ENCODE assay signal across 18 mouse cellular contexts in genomic region chrX:142702094-142702493, GRCm38 (mm10). TPM values are rescaled to one million over a fixed set of nuclear protein-coding genes. Genes with fewer than 3 reads are reported as not detected.
DNase-seq lines count a peak whose midpoint lies in the region; ATAC-seq lines count a peak whose summit lies in the region.
"Had no signal": no experiment of that assay in that cellular context is flagged by ENCODE, and none has a peak within 500 bp of the region (broad histone marks: within the 10 kb centered on the region; RNA-seq: fewer than 3 reads in every experiment).

No protein-coding gene starts in this region.

- H3K4me2 ChIP-seq in heart, embryonic 15.5 days, result no peak overlapping the region
- H3K4me2 ChIP-seq in lung, embryonic 16.5 days (ENCODE audit: low read depth, low read length), result no peak overlapping the region
- H3K4me2 ChIP-seq in intestine, embryonic 16.5 days (ENCODE audit: low read depth, low read length), result no peak overlapping the region
- H3K4me2 ChIP-seq in stomach, embryonic 15.5 days, result no peak overlapping the region
- H3K4me2 ChIP-seq: forebrain, embryonic 13.5 days; limb, embryonic 15.5 days had no signal

- no peaks in the 10 kb centered on the region for H3K36me3 ChIP-seq in heart, embryonic 15.5 days
- no peaks in the 10 kb centered on the region for H3K36me3 ChIP-seq in lung, embryonic 16.5 days (ENCODE audit: control insufficient read depth, insufficient read depth, low read length)
- no peaks in the 10 kb centered on the region; the same call in 1 of the 2 replicates for H3K36me3 ChIP-seq in intestine, embryonic 16.5 days (ENCODE audit: control insufficient read depth, insufficient read depth, low read length)
- no peaks in the 10 kb centered on the region for H3K36me3 ChIP-seq in stomach, embryonic 15.5 days
- H3K36me3 ChIP-seq in heart, embryonic 10.5 days, result peaks cover 31% of the 10 kb centered on the region; the same call in 1 of the 2 replicates
- H3K36me3 ChIP-seq: limb, embryonic 15.5 days had no signal

- 56% methylated on average over 5 of the region's 5 CpGs for WGBS in heart, embryonic 15.5 days
- 45% methylated on average over 5 of the region's 5 CpGs for WGBS in lung, embryonic 16.5 days
- WGBS in intestine, embryonic 16.5 days, result 47% methylated on average over 5 of the region's 5 CpGs
- WGBS in stomach, embryonic 15.5 days, result 54% methylated on average over 5 of the region's 5 CpGs
- WGBS in heart, embryonic 10.5 days, result 76% methylated on average over 5 of the region's 5 CpGs

- no peak for ATAC-seq in heart, embryonic 15.5 days (replicated peaks; ENCODE audit: insufficient number of reproducible peaks, insufficient read depth, low FRiP score, low read depth)
- ATAC-seq in lung, embryonic 16.5 days (ENCODE audit: low read depth), result 0 out of 2 replicates have a peak, but pooled peaks have one; percentile 41
- ATAC-seq in intestine, embryonic 16.5 days, result peak; percentile 58
- 0 out of 2 replicates have a peak, but pooled peaks have one; percentile 7 for ATAC-seq in stomach, embryonic 15.5 days (ENCODE audit: insufficient read depth, low FRiP score, low read depth)
- ATAC-seq: hindbrain, embryonic 16.5 days had no signal

- H3K4me3 ChIP-seq in heart, embryonic 15.5 days, result no peak overlapping the region
- H3K4me3 ChIP-seq in lung, embryonic 16.5 days (ENCODE audit: low read length), result no peak overlapping the region
- H3K4me3 ChIP-seq in intestine, embryonic 16.5 days (ENCODE audit: low read length), result no peak overlapping the region
- H3K4me3 ChIP-seq in stomach, embryonic 15.5 days (replicated peaks), result no peak overlapping the region
- no peak overlapping the region for H3K4me3 ChIP-seq in heart, embryonic 10.5 days
- H3K4me3 ChIP-seq: erythroblast, embryonic 14.5 days; forebrain, embryonic 13.5 days; limb, embryonic 15.5 days had no signal

- H3K9ac ChIP-seq in heart, embryonic 15.5 days, result no peak overlapping the region
- no peak overlapping the region for H3K9ac ChIP-seq in lung, embryonic 16.5 days (ENCODE audit: low read length)
- H3K9ac ChIP-seq in intestine, embryonic 16.5 days (ENCODE audit: low read depth, low read length), result no peak overlapping the region
- H3K9ac ChIP-seq in stomach, embryonic 15.5 days, result no peak overlapping the region
- H3K9ac ChIP-seq: forebrain, embryonic 13.5 days; limb, embryonic 15.5 days; liver, embryonic 14.5 days had no signal

- H3K27me3 ChIP-seq in heart, embryonic 15.5 days, result no peaks in the 10 kb centered on the region
- H3K27me3 ChIP-seq in lung, embryonic 16.5 days (ENCODE audit: control insufficient read depth, insufficient read depth, low read depth, low read length), result no peaks in the 10 kb centered on the region; the same call in 1 of the 2 replicates
- H3K27me3 ChIP-seq in intestine, embryonic 16.5 days (replicated peaks; ENCODE audit: control insufficient read depth, insufficient read depth, low read length), result peaks cover 2% of the 10 kb centered on the region; the same call in 1 of the 2 replicates
- H3K27me3 ChIP-seq in stomach, embryonic 15.5 days (replicated peaks), result no peaks in the 10 kb centered on the region
- H3K27me3 ChIP-seq in heart, embryonic 10.5 days (ENCODE audit: insufficient read depth, poor library complexity, severe bottlenecking), result no peaks in the 10 kb centered on the region; the same call in 1 of the 2 replicates
- H3K27me3 ChIP-seq: forebrain, embryonic 13.5 days had no signal

- peak overlapping the region; percentile 20; the same call in 1 of the 2 replicates for H3K27ac ChIP-seq in heart, embryonic 15.5 days
- H3K27ac ChIP-seq in lung, embryonic 16.5 days (ENCODE audit: low read length), result peak overlapping the region; percentile 68
- H3K27ac ChIP-seq in intestine, embryonic 16.5 days (ENCODE audit: low read length), result peak overlapping the region; percentile 57; the same call in 1 of the 2 replicates
- peak overlapping the region; percentile 72 for H3K27ac ChIP-seq in stomach, embryonic 15.5 days
- no peak overlapping the region for H3K27ac ChIP-seq in heart, embryonic 10.5 days
- H3K27ac ChIP-seq: forebrain, embryonic 13.5 days; liver, embryonic 14.5 days had no signal

- DNase-seq in heart, postnatal 10 days, result no peak
- DNase-seq in lung, postnatal 25 days (ENCODE audit: low spot score), result no peak
- no peak for DNase-seq in adrenal gland, adult 18-20 months (ENCODE audit: low spot score in 2 of 2)
- DNase-seq in heart, embryonic 10.5 days (ENCODE audit: low spot score), result no peak
- DNase-seq: cerebellum, adult 11 months; cerebellum, adult 9-11 months; kidney, adult 11 months; layer of hippocampus, adult 9-11 months; midbrain, embryonic 14.5 days had no signal

- H3K4me1 ChIP-seq in heart, embryonic 15.5 days (replicated peaks), result peaks cover 19% of the 10 kb centered on the region; the same call in 1 of the 2 replicates
- H3K4me1 ChIP-seq in lung, embryonic 16.5 days (replicated peaks; ENCODE audit: control insufficient read depth, insufficient read depth, low read length), result peaks cover 9% of the 10 kb centered on the region; the same call in 1 of the 2 replicates
- H3K4me1 ChIP-seq in intestine, embryonic 16.5 days (ENCODE audit: control insufficient read depth, insufficient read depth, low read length), result peaks cover 18% of the 10 kb centered on the region
- H3K4me1 ChIP-seq in stomach, embryonic 15.5 days, result peaks cover 3% of the 10 kb centered on the region; the same call in 1 of the 2 replicates
- H3K4me1 ChIP-seq in heart, embryonic 10.5 days, result no peaks in the 10 kb centered on the region
- H3K4me1 ChIP-seq: forebrain, embryonic 13.5 days had no signal

- no peaks in the 10 kb centered on the region for H3K9me3 ChIP-seq in heart, embryonic 15.5 days (replicated peaks)
- no peaks in the 10 kb centered on the region for H3K9me3 ChIP-seq in lung, embryonic 16.5 days (ENCODE audit: control insufficient read depth, low read length)
- no peaks in the 10 kb centered on the region for H3K9me3 ChIP-seq in intestine, embryonic 16.5 days (ENCODE audit: control insufficient read depth, low read length)
- H3K9me3 ChIP-seq in stomach, embryonic 15.5 days, result no peaks in the 10 kb centered on the region
- H3K9me3 ChIP-seq in heart, embryonic 10.5 days, result no peaks in the 10 kb centered on the region
- H3K9me3 ChIP-seq: forebrain, embryonic 13.5 days; limb, embryonic 15.5 days had no signal

- intact Hi-C loops in heart, postnatal 10 days (cut with DNase I), result no loop called here

RNA-seq across cellular contexts. Expression of gene Tmem164, which starts 20.9 kb away (rescaled TPM):
- polyA plus RNA-seq in heart, embryonic 15.5 days (2015; fragmentation: Nextera tagmentation; extraction: Ambion mirVana), result 53.4 and 54.8 TPM in 2 replicates
- total RNA-seq in heart, postnatal 10 days (2021), result 10 to 100 TPM; 40.3 to 57.2 TPM
- 49.4 TPM in 2 replicates for polyA plus RNA-seq in lung, embryonic 16.5 days (2015; fragmentation: Nextera tagmentation; extraction: Ambion mirVana)
- 39.1 and 41.1 TPM in 2 replicates for polyA plus RNA-seq in intestine, embryonic 16.5 days (2015; fragmentation: Nextera tagmentation; extraction: Ambion mirVana)
- 52.2 and 58.2 TPM in 2 replicates for polyA plus RNA-seq in stomach, embryonic 15.5 days (2015; fragmentation: Nextera tagmentation; extraction: Ambion mirVana)
- 10 to 100 TPM; 28.2 to 31.8 TPM for total RNA-seq in adrenal gland, adult 18-20 months (2021)
- polyA plus RNA-seq in heart, embryonic 10.5 days (2016; fragmentation: Nextera tagmentation; extraction: Ambion mirVana), result 55.3 and 77.0 TPM in 2 replicates
